Mouse (Mus musculus): Measurements from ENCODE around the gene Lpin2.

DNA sequence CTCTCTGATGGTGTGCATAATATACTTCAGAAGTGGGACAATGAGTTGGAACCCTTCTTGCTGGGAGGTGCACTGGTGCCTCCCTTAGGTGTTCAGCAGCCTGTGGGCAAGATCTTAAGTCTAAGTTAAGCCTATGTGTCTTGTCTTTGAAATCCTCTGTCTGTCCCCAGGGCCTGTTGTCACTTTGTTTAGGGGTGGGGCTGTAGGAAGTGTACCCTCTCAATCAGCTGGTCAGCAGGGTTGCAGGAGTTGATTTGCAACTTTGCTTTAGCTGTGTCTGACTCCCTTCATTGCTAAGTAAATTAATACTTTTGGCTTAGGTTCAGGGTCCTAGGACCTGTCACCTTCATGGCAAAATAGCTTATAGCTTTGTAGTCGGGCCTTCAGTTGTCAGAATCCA lies 3.0 kb downstream of the Lpin2 start:
- TF ChIP-seq EP300 (IDR thresholded peaks at IDR 0.05; ENCODE audit: low read depth) (no peak), CTCF (IDR thresholded peaks at IDR 0.05; ENCODE audit: low read depth) (no peak)

All from liver, embryonic 14.5 days (tissue).